Mouse (Mus musculus) brain, embryonic 14.5 days (tissue): ENCODE measurements at regions not wholly inside any gene's neighbourhood (a gene's known extent, or its start where the extent isn't known, plus 50 kb on each side); places are given as distances from the start of the nearest gene placed in this dataset.

Experiments
- CTCF ChIP-seq: fragments of 200-500 bp; IDR thresholded peaks from 2 replicates; pipeline ENCODE4 v1.5.1; 2012; ENCODE audit warnings: inconsistent platforms, mild to moderate bottlenecking, moderate library complexity, borderline replicate concordance; ENCODE audit not compliant: insufficient read depth, insufficient read length; ENCODE audit errors: extremely low read depth
- POLR2A ChIP-seq: fragments of 200-500 bp; IDR thresholded peaks from 2 replicates; pipeline ENCODE4 v1.6.1; 2012; ENCODE audit warnings: mild to moderate bottlenecking, inconsistent platforms, borderline replicate concordance; ENCODE audit not compliant: poor library complexity, insufficient read depth, insufficient read length, severe bottlenecking; ENCODE audit errors: extremely low read depth

GRCm38 (mm10) chr3:40164181-40164580, 366.9 kb upstream of the Intu start:
- TF ChIP-seq CTCF (no peak), POLR2A (no peak)
